Mouse (Mus musculus): ENCODE data around the gene Upf1. TPM values are rescaled to one million over a fixed set of nuclear protein-coding genes. Genes with fewer than 3 reads are reported as not detected.

The Upf1 gene
- total RNA-seq, 2 experiments from 2014 or later = 41.3 to 44.0 TPM

GRCm38 (mm10) chr8:70282603-70283135, 70.4 kb downstream of the Upf1 start, which contains the start of gene Homer3:
Gene Homer3 (plus strand): TSS chr8:70282827.
- DNase-seq = peak; percentile 95 to 96
- intact Hi-C loops (cut with DNase I) = no loop called here

Other genes starting within 250 kb of the Upf1 start
- under 1 TPM; 0.02 to 0.07 TPM for gene Ncan, start 232.4 kb downstream of the Upf1 start, total RNA-seq (2021)
- 1 to 10 TPM; 7.4 to 7.9 TPM for gene Nr2c2ap, start 221.9 kb downstream of the Upf1 start, total RNA-seq (2021)
- 10 to 100 TPM; 17.7 to 20.1 TPM for gene Rfxank, start 214.1 kb downstream of the Upf1 start, total RNA-seq (2021)
- 10 to 100 TPM; 25.8 to 31.3 TPM for gene Borcs8, start 213.8 kb downstream of the Upf1 start, total RNA-seq (2021)
- under 1 TPM in 1 of 2 experiments, not detected in 1; 0.37 TPM for gene Mef2b, start 213.6 kb downstream of the Upf1 start, total RNA-seq (2021)
- gene Tmem161a, start 180.9 kb downstream of the Upf1 start, total RNA-seq (2021) = 10 to 100 TPM; 91.7 to 99.4 TPM
- 10 to 100 TPM; 46.4 to 55.4 TPM for gene Slc25a42, start 141.0 kb downstream of the Upf1 start, total RNA-seq (2021)
- gene Sugp2, start 119.1 kb downstream of the Upf1 start, total RNA-seq (2021) = 10 to 100 TPM; 40.2 to 44.7 TPM
- 1 to 10 TPM; 6.6 to 9.7 TPM for gene Armc6, start 118.8 kb downstream of the Upf1 start, total RNA-seq (2021)
- 10 to 100 TPM; 16.6 to 18.0 TPM for gene Homer3, start 70.5 kb downstream of the Upf1 start, total RNA-seq (2021)
- gene Ddx49, start 50.8 kb downstream of the Upf1 start, total RNA-seq (2021) = 10 to 100 TPM; 28.9 to 29.0 TPM
- 100 to 1,000 TPM; 160 to 164 TPM for gene Cope, start 50.8 kb downstream of the Upf1 start, total RNA-seq (2021)
- under 1 TPM; 0.56 to 0.72 TPM for gene Cers1, start 37.5 kb downstream of the Upf1 start, total RNA-seq (2021)
- not detected for gene Gdf1, start 23.5 kb downstream of the Upf1 start, total RNA-seq (2021)
- gene Comp, start 20.3 kb upstream of the Upf1 start, total RNA-seq (2021) = 1 to 10 TPM; 2.4 to 3.8 TPM
- 1 to 10 TPM; 7.7 to 9.5 TPM for gene Crtc1, start 86.3 kb upstream of the Upf1 start, total RNA-seq (2021)
- 1 to 10 TPM; 5.5 to 6.9 TPM for gene Klhl26, start 123.7 kb upstream of the Upf1 start, total RNA-seq (2021)
- not detected for gene Tmem59l, start 134.1 kb upstream of the Upf1 start, total RNA-seq (2021)
- under 1 TPM; 0.22 to 0.29 TPM for gene Crlf1, start 139.9 kb upstream of the Upf1 start, total RNA-seq (2021)
- gene Rex1bd, start 153.5 kb upstream of the Upf1 start, total RNA-seq (2021) = 100 to 1,000 TPM; 105 TPM
- gene Uba52, start 157.5 kb upstream of the Upf1 start, total RNA-seq (2021) = 1,000 to 10,000 TPM; 1,458 to 1,541 TPM
- gene Fkbp8, start 174.4 kb upstream of the Upf1 start, total RNA-seq (2021) = 100 to 1,000 TPM; 150 to 163 TPM
- 10 to 100 TPM; 75.3 to 76.6 TPM for gene Kxd1, start 174.7 kb upstream of the Upf1 start, total RNA-seq (2021)
- gene Ell, start 186.2 kb upstream of the Upf1 start, total RNA-seq (2021) = 10 to 100 TPM; 15.5 to 16.5 TPM
- gene Isyna1, start 241.1 kb upstream of the Upf1 start, total RNA-seq (2021) = 10 to 100 TPM; 25.8 to 27.7 TPM